ENCODE assay signal across 27 mouse cellular contexts in the genomic region with DNA sequence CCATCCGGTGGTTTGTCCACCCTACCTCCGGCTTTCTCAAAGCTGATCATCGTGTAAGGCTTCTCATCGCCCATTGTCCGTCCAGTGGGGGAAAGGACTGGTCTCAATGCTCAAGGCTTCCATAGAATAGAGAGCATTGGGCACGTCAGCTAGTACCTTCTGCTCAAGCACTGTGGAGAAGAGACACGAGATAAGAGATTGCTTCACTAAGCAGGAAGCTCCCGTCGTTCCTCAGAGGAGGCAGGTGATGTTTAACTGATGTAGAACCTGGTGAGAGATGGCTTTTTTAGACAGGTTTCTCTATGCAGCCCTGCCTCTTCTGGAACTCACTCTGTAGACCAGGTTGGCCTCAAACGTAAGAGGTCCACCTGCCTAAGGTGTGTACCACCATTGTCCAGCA.
"Had no signal": no experiment of that assay in that cellular context is flagged by ENCODE, and none has a peak within 500 bp of the region (broad histone marks: within the 10 kb centered on the region; RNA-seq: fewer than 3 reads in every experiment).

No protein-coding gene starts in this region.

- ATAC-seq: forebrain, embryonic 13.5 days; forebrain, embryonic 14.5 days; forebrain, embryonic 15.5 days; forebrain, embryonic 16.5 days; forebrain, postnatal 0 days had no signal

- DNase-seq: cerebellum, adult 8-10 months; cerebellum, adult 9-10 months; cerebellum, adult 9-11 months; cerebellum, postnatal 10 days; cerebellum, postnatal 14 days; cerebellum, postnatal 25 days; cerebellum, postnatal 36 days; embryo, embryonic 11 days; forebrain, postnatal 0 days; gastrocnemius, adult 2 months; gastrocnemius, postnatal 10 days; gastrocnemius, postnatal 14 days; gastrocnemius, postnatal 25 days; gastrocnemius, postnatal 36 days; heart, adult 18-20 months; heart, adult 2 months had no signal

- H3K27ac ChIP-seq: embryonic facial prominence, embryonic 10.5 days; embryonic facial prominence, embryonic 12.5 days; embryonic facial prominence, embryonic 13.5 days; embryonic facial prominence, embryonic 15.5 days; forebrain, embryonic 10.5 days; forebrain, embryonic 12.5 days; forebrain, embryonic 13.5 days; forebrain, embryonic 15.5 days; gastrocnemius, adult 2 months; heart, adult 2 months had no signal

- H3K27me3 ChIP-seq: embryonic facial prominence, embryonic 12.5 days; embryonic facial prominence, embryonic 13.5 days; embryonic facial prominence, embryonic 15.5 days; forebrain, embryonic 12.5 days; forebrain, embryonic 13.5 days; forebrain, embryonic 15.5 days had no signal

- H3K36me3 ChIP-seq: embryonic facial prominence, embryonic 10.5 days; embryonic facial prominence, embryonic 12.5 days; embryonic facial prominence, embryonic 13.5 days; embryonic facial prominence, embryonic 15.5 days; forebrain, embryonic 10.5 days; forebrain, embryonic 12.5 days; forebrain, embryonic 15.5 days had no signal

- H3K4me2 ChIP-seq: embryonic facial prominence, embryonic 12.5 days; embryonic facial prominence, embryonic 13.5 days; embryonic facial prominence, embryonic 15.5 days; forebrain, embryonic 12.5 days; forebrain, embryonic 13.5 days; forebrain, embryonic 15.5 days had no signal

- H3K9me3 ChIP-seq: embryonic facial prominence, embryonic 10.5 days; embryonic facial prominence, embryonic 12.5 days; embryonic facial prominence, embryonic 13.5 days; embryonic facial prominence, embryonic 15.5 days; forebrain, embryonic 10.5 days; forebrain, embryonic 12.5 days; forebrain, embryonic 13.5 days; forebrain, embryonic 15.5 days had no signal

- H3K4me3 ChIP-seq: embryonic facial prominence, embryonic 10.5 days; embryonic facial prominence, embryonic 12.5 days; embryonic facial prominence, embryonic 13.5 days; embryonic facial prominence, embryonic 15.5 days; erythroblast, embryonic 14.5 days; forebrain, embryonic 10.5 days; forebrain, embryonic 12.5 days; forebrain, embryonic 13.5 days; forebrain, embryonic 15.5 days; gastrocnemius, adult 2 months; heart, adult 2 months had no signal

- H3K4me1 ChIP-seq: embryonic facial prominence, embryonic 10.5 days; embryonic facial prominence, embryonic 12.5 days; forebrain, embryonic 12.5 days; forebrain, embryonic 13.5 days; forebrain, embryonic 15.5 days had no signal

- H3K9ac ChIP-seq: embryonic facial prominence, embryonic 12.5 days; embryonic facial prominence, embryonic 13.5 days; embryonic facial prominence, embryonic 15.5 days; forebrain, embryonic 12.5 days; forebrain, embryonic 13.5 days; forebrain, embryonic 15.5 days; forebrain, postnatal 0 days had no signal
